In genomic region chr7:112275093-112275492, GRCm38 (mm10) we compare ENCODE assay signal across 15 mouse cellular contexts. TPM values are rescaled to one million over a fixed set of nuclear protein-coding genes. Genes with fewer than 3 reads are reported as not detected.
A peak's percentile ranks its signal among the peaks of the same experiment; 100 is the strongest.
DNase-seq lines count a peak whose midpoint lies in the region; ATAC-seq and TF ChIP-seq lines count a peak whose summit lies in the region.
"Had no signal": no experiment of that assay in that cellular context is flagged by ENCODE, and none has a peak within 500 bp of the region (broad histone marks: within the 10 kb centered on the region; RNA-seq: fewer than 3 reads in every experiment).

No protein-coding gene starts in this region.

- WGBS in heart, embryonic 13.5 days: 38% methylated on average over 3 of the region's 3 CpGs
- WGBS in lung, embryonic 16.5 days: 40% methylated on average over 3 of the region's 3 CpGs
- 48% methylated on average over 3 of the region's 3 CpGs for WGBS in intestine, postnatal 0 days
- WGBS in forebrain, embryonic 11.5 days: 76% methylated on average over 3 of the region's 3 CpGs

- no peaks in the 10 kb centered on the region for H3K27me3 ChIP-seq in heart, embryonic 13.5 days (replicated peaks)
- H3K27me3 ChIP-seq in lung, embryonic 16.5 days (ENCODE audit: control insufficient read depth, insufficient read depth, low read depth, low read length): no peaks in the 10 kb centered on the region
- H3K27me3 ChIP-seq in intestine, postnatal 0 days (replicated peaks; ENCODE audit: control insufficient read depth, insufficient read depth, low read length): no peaks in the 10 kb centered on the region
- H3K27me3 ChIP-seq in forebrain, embryonic 11.5 days (ENCODE audit: control insufficient read depth, insufficient read depth, low read length): no peaks in the 10 kb centered on the region
- H3K27me3 ChIP-seq: hindbrain, embryonic 12.5 days; liver, embryonic 12.5 days; neural tube, embryonic 12.5 days had no signal

- no peak for ATAC-seq in heart, embryonic 13.5 days (ENCODE audit: extremely low read depth, insufficient number of reproducible peaks, low FRiP score, low TSS enrichment)
- no peak for ATAC-seq in lung, embryonic 16.5 days (ENCODE audit: low read depth)
- no peak for ATAC-seq in intestine, postnatal 0 days
- ATAC-seq in forebrain, embryonic 11.5 days (replicated peaks; ENCODE audit: low FRiP score): no peak
- ATAC-seq: CD4-positive, CD25-positive, alpha-beta regulatory T cell, adult 4 months; liver, embryonic 12.5 days; midbrain, embryonic 16.5 days had no signal

- no peak overlapping the region for H3K4me2 ChIP-seq in heart, embryonic 13.5 days
- no peak overlapping the region for H3K4me2 ChIP-seq in lung, embryonic 16.5 days (ENCODE audit: low read depth, low read length)
- no peak overlapping the region for H3K4me2 ChIP-seq in intestine, postnatal 0 days (replicated peaks; ENCODE audit: low read depth)
- H3K4me2 ChIP-seq in forebrain, embryonic 11.5 days (ENCODE audit: low read depth, low read length, severe bottlenecking): no peak overlapping the region
- H3K4me2 ChIP-seq: hindbrain, embryonic 12.5 days; liver, embryonic 12.5 days; neural tube, embryonic 12.5 days had no signal

- no peak for DNase-seq in heart, postnatal 14 days
- DNase-seq in lung, postnatal 36 days: no peak
- peak; percentile 8 to 35 for DNase-seq in thymus, postnatal 36 days
- DNase-seq in forebrain, embryonic 11.5 days (ENCODE audit: low spot score): no peak
- DNase-seq: cerebellum, adult 11 months; kidney, adult 8-10 months; right cerebral cortex, postnatal 4 days had no signal

- H3K36me3 ChIP-seq in heart, embryonic 13.5 days: peaks cover 59% of the 10 kb centered on the region
- H3K36me3 ChIP-seq in lung, embryonic 16.5 days (ENCODE audit: control insufficient read depth, insufficient read depth, low read length): no peaks in the 10 kb centered on the region
- H3K36me3 ChIP-seq in intestine, postnatal 0 days (ENCODE audit: control insufficient read depth, insufficient read depth): no peaks in the 10 kb centered on the region
- no peaks in the 10 kb centered on the region for H3K36me3 ChIP-seq in forebrain, embryonic 11.5 days (ENCODE audit: control insufficient read depth, insufficient read depth, low read length)
- H3K36me3 ChIP-seq: hindbrain, embryonic 12.5 days; liver, embryonic 12.5 days; neural tube, embryonic 12.5 days had no signal

- H3K27ac ChIP-seq in heart, embryonic 13.5 days (replicated peaks): peak overlapping the region; percentile 94
- 0 out of 2 replicates have a peak overlapping the region, but pooled peaks have one; percentile 36 for H3K27ac ChIP-seq in lung, embryonic 16.5 days (ENCODE audit: low read length)
- peak overlapping the region; percentile 57 for H3K27ac ChIP-seq in intestine, postnatal 0 days (ENCODE audit: low read depth, low read length)
- H3K27ac ChIP-seq in forebrain, embryonic 11.5 days (ENCODE audit: low read depth, low read length): no peak overlapping the region
- H3K27ac ChIP-seq: hindbrain, embryonic 12.5 days; liver, embryonic 12.5 days; neural tube, embryonic 12.5 days had no signal

- H3K4me1 ChIP-seq in heart, embryonic 13.5 days: peaks cover 99% of the 10 kb centered on the region
- peaks cover 58% of the 10 kb centered on the region for H3K4me1 ChIP-seq in lung, embryonic 16.5 days (replicated peaks; ENCODE audit: control insufficient read depth, insufficient read depth, low read length)
- peaks cover 18% of the 10 kb centered on the region for H3K4me1 ChIP-seq in intestine, postnatal 0 days (replicated peaks; ENCODE audit: control insufficient read depth, insufficient read depth, low read length)
- peaks cover 7% of the 10 kb centered on the region; the same call in 1 of the 2 replicates for H3K4me1 ChIP-seq in forebrain, embryonic 11.5 days (replicated peaks; ENCODE audit: control insufficient read depth, insufficient read depth, low read length)

- intact Hi-C loops in heart, postnatal 14 days (cut with DNase I): no loop called here

- H3K4me3 ChIP-seq in heart, embryonic 13.5 days: no peak overlapping the region
- no peak overlapping the region for H3K4me3 ChIP-seq in lung, embryonic 16.5 days (ENCODE audit: low read length)
- H3K4me3 ChIP-seq in intestine, postnatal 0 days (ENCODE audit: low read depth, low read length): no peak overlapping the region
- no peak overlapping the region for H3K4me3 ChIP-seq in forebrain, embryonic 11.5 days (ENCODE audit: low read depth, low read length)
- H3K4me3 ChIP-seq: hindbrain, embryonic 12.5 days; liver, embryonic 12.5 days; neural tube, embryonic 12.5 days had no signal

- H3K9ac ChIP-seq in heart, embryonic 13.5 days: peak overlapping the region; percentile 76
- H3K9ac ChIP-seq in lung, embryonic 16.5 days (ENCODE audit: low read length): no peak overlapping the region
- H3K9ac ChIP-seq in intestine, postnatal 0 days (ENCODE audit: low read depth, low read length): no peak overlapping the region
- no peak overlapping the region for H3K9ac ChIP-seq in forebrain, embryonic 11.5 days (ENCODE audit: low read length)
- H3K9ac ChIP-seq: hindbrain, embryonic 12.5 days; liver, embryonic 12.5 days; neural tube, embryonic 12.5 days had no signal

- TF ChIP-seq CTCF in intestine, postnatal 0 days (IDR thresholded peaks at IDR 0.05; ENCODE audit: low read depth): no peak

- H3K9me3 ChIP-seq in heart, embryonic 13.5 days: no peaks in the 10 kb centered on the region
- H3K9me3 ChIP-seq in lung, embryonic 16.5 days (ENCODE audit: control insufficient read depth, low read length): no peaks in the 10 kb centered on the region
- H3K9me3 ChIP-seq in intestine, postnatal 0 days (ENCODE audit: control insufficient read depth): no peaks in the 10 kb centered on the region
- H3K9me3 ChIP-seq in forebrain, embryonic 11.5 days (ENCODE audit: control insufficient read depth, low read length): no peaks in the 10 kb centered on the region
- H3K9me3 ChIP-seq: hindbrain, embryonic 12.5 days; liver, embryonic 12.5 days; neural tube, embryonic 12.5 days had no signal

RNA-seq across cellular contexts. Expression of gene Mical2, which starts 49.4 kb away (rescaled TPM):
- 105 and 109 TPM in 2 replicates for polyA plus RNA-seq in heart, embryonic 13.5 days (2015; fragmentation: Nextera tagmentation; extraction: Ambion mirVana)
- 100 to 1,000 TPM; 105 to 127 TPM for total RNA-seq in heart, postnatal 14 days (2021)
- 27.3 and 27.6 TPM in 2 replicates for polyA plus RNA-seq in lung, embryonic 16.5 days (2015; fragmentation: Nextera tagmentation; extraction: Ambion mirVana)
- 13.0 and 13.6 TPM in 2 replicates for polyA plus RNA-seq in intestine, postnatal 0 days (2015; fragmentation: Nextera tagmentation; extraction: Ambion mirVana)
- polyA plus RNA-seq in forebrain, embryonic 11.5 days (2014; fragmentation: Nextera tagmentation; extraction: Ambion mirVana): 1.9 and 2.1 TPM in 2 replicates

Comparison
In these comparisons a context has a peak if more than half of its experiments do, and no peak if none do; other contexts are left out.
1. DNase-seq: peak in thymus, postnatal 36 days (2 of 2); none in heart, postnatal 14 days (0 of 2), lung, postnatal 36 days (single experiment) and forebrain, embryonic 11.5 days (single experiment).